Mouse (Mus musculus): ENCODE measurements around the gene Usp36.

- TF ChIP-seq CTCF (IDR thresholded peaks at IDR 0.05; ENCODE audit: borderline replicate concordance, insufficient read depth, low read length) (no peak), POLR2A (IDR thresholded peaks at IDR 0.05; ENCODE audit: low read depth, low read length) (no peak)
These were observed 13.7 kb downstream of the Usp36 start for GRCm38 (mm10) chr11:118276328-118276727.
